Mouse (Mus musculus): Measurements from ENCODE around the gene Ubtf. TPM values are rescaled to one million over a fixed set of nuclear protein-coding genes. Genes with fewer than 3 reads are reported as not detected.

Gene Ubtf
- total RNA-seq, 2 experiments from 2014 or later = 34.1 to 131 TPM

DNA sequence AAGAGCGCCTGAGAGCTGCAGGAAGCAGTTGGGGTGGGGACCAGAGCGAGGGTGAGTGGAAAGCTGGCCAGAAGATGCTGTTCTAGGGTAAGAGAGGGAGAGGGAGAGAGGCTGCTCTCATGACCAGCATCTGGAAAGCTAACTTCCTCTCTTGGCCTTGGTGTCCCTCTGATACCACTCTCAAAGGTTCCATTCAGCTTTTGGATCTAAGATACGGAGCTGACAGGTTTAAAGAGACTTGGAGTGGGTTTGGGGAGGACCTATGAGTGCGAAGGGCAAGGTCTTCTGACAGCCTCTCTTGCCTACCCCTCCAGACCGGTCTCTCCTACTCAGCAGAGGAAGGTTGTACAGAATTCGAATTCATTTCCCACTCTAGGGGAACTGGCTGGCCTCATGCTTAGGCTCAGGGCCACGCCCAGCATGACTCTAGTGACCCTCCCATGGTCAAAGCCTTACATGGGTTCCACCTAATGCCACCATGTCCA is 28.6 kb upstream of the Ubtf start:
- ATAC-seq (replicated peaks; ENCODE audit: poor library complexity) = no peak

DNA sequence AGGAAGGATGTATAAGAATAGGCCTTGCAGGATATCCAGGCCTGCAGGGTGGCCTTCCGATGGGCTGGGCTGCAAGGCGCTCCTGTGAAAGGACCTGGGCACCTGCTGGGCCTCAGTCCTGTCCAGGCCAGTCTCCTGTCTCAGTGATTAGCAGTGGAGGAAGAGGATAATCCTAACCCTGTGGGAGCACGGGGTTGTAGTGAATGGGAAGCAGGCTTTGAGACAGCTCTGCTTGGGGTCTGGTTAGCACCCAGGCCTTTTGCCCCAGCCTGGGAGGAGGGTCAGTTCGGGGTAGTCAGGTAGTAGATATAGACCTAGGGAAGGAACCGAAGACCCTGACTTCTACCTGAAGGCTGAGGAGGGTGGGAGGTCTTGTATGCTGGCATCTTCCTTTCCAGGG is 28.1 kb upstream of the Ubtf start:
- no peak for ATAC-seq (replicated peaks; ENCODE audit: poor library complexity)

DNA sequence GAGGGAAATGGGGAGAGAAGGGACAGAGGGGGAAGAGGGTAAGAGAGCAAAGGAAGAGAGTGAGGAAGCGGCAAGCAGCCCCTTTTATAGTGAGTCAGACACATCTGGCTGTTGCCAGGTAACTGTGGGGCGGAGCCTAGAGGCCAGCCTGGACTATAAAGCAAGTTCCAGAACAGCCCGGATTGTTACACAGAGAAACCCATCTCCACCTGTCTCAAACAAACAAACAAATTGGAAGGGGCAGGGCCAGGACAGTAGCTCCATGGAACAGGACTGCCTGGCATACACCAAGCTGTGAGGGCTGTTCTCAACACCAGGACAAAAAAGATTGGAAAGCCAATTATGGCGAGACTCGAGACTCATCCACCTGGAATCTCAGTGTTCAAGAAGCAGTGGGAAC is 27.4 kb upstream of the Ubtf start:
- ATAC-seq (replicated peaks; ENCODE audit: poor library complexity) = no peak

DNA sequence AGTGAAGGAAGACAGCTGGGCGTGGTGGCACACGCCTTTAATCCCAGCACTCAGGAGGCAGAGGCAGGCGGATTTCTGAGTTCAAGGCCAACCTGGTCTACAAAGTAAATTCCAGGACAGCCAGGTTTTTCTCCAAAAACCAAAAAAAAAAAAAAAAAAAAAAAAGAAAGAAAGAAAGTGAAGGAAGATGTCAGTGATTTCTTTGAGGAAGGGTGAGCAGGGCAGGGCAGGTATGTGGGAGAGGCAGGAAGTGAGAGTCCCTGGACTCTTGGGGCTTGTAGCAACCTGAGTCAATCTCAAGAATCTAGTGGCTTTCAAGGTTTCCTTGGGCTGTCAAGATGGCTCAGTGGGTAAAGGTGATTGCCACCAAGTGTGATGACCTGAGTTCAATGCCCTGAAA is 24.9 kb upstream of the Ubtf start:
- ATAC-seq (replicated peaks; ENCODE audit: poor library complexity) = no peak

DNA sequence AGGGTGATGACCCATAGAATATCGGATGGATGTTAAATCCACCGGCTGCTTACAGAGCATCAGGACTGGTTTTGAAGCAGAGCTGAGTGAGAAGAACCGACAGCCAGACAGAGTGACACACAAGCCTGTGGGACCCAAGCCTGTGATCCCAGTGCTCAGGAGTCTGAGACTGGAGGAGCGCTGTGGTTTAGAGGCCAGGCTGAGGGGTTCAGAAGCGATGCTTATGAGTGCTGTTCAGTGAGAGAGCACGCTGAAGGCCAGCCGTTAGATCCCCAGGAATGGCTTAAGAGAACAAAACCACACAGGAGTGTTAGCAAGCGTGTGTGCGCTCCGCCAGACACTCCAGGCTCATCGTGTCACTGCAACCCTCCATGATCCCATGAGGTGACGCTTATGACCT is 23.2 kb upstream of the Ubtf start:
- ATAC-seq (replicated peaks; ENCODE audit: poor library complexity) = no peak

DNA sequence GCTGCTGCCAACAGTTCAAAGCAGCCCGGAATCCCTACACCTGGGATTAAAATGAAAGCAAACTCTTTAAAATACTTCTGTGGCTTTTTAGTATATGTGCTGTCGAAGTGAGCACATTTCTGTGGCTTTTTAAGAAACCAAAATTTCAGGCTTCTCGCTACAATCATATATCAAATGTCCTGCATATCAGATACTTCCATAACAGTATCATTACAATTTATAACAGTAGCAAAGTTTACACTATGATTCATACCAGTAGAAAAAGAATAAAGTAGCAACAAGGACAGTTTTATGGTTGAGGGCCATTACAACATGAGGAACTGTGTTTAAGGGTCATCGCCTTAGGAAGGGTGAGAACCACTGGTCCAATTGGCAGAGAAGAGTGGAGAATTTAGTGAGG is 21.6 kb upstream of the Ubtf start:
- no peak for ATAC-seq (replicated peaks; ENCODE audit: poor library complexity)

DNA sequence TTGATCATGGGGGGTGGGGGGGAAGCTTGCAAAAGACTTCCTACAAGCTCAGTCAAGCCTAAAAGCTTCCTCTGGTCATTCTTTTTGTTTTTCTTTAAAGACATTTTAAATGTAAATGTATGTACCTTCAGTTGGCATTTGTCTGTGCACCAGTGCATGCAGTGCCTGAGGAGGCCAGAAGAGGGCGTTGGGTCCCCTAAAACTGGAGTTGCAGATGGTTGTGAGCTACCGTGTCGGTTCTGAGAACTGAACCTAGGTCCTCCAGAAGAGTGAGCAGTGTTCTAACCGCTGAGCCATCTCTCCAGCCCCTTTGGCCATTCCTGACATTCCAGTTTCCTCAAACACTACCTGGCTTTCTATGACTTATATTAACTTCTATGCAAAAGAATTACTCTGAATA is 20.1 kb upstream of the Ubtf start:
- ATAC-seq (replicated peaks; ENCODE audit: poor library complexity) = no peak

DNA sequence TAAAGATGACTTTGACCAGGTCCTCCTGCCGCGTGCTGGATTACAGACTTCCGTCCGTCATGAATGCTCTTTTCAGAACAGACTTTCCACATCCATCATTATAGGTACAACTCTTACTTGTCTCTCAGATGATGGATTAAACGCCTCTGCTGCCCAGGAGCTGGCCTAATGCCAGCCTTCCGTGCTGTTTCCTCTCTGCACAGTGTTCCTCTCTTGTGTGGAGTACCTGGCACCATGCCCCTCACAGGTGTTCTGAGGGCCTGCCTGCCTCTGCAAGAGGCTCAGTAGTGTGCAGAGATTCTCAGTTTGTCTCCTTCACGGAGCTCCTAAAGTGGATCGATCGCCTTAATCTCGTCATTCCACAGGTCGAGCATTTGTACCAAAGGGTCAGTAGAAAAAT is 19.7 kb upstream of the Ubtf start:
- ATAC-seq (replicated peaks; ENCODE audit: poor library complexity) = no peak

DNA sequence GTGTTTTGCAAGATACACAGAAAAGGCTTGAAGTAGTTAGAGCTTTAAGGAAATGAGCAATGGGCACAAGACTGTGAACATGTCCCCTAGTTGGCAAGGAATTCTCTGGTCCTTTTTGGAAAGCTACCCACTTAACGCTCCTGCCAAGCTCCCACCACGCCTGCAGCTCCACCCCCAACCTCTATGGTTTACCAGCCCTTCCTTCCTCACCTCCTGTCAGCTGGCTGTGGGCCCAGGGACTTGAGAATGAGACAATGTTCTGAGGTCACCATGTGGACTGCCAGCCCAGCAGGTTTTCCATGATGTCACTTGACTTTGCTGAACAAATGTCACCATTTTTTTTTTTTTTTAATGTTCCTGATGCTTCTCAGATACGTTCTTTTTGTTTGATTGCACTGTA is 19.0 kb upstream of the Ubtf start:
- peak; percentile 66 for ATAC-seq (replicated peaks; ENCODE audit: poor library complexity)

DNA sequence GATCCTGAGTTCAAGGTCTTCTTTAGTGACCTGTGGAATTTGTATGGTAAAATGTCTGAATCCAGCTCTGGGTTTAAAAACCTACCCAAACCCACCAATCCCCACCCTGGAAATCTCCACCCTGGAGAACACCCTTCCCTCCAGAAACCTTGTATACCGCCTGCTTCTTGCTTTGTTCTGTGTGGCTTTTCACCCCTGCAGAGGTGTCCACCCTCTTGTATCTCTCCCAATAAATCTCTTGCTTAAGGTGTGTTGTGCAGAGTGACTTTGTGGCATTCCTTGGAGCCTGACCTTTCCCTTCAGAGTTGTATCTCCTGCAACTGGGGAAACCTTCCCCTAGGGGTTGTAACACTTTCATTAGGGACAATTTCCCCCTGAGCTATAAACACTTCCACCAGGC is 18.4 kb upstream of the Ubtf start:
- ATAC-seq (replicated peaks; ENCODE audit: poor library complexity) = no peak

DNA sequence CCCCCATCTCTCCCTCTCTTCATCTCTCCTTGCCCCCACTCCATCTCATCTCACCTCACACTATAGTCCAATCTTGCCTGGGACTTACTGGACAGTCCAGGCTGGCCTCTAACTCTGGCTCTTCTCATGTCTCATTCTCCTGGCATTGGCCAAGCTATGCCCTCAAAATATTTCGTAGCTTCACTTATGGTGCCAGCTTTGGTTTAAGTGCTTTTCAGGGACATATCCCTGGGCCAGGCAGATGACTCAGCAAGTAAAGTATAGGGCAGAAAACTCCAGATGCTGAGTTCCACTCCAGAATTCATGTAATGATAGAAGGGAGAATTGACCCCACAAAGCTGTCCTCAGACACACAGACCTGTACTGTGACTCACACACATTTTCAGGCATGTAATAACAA is 16.6 kb upstream of the Ubtf start:
- no peak for ATAC-seq (replicated peaks; ENCODE audit: poor library complexity)

DNA sequence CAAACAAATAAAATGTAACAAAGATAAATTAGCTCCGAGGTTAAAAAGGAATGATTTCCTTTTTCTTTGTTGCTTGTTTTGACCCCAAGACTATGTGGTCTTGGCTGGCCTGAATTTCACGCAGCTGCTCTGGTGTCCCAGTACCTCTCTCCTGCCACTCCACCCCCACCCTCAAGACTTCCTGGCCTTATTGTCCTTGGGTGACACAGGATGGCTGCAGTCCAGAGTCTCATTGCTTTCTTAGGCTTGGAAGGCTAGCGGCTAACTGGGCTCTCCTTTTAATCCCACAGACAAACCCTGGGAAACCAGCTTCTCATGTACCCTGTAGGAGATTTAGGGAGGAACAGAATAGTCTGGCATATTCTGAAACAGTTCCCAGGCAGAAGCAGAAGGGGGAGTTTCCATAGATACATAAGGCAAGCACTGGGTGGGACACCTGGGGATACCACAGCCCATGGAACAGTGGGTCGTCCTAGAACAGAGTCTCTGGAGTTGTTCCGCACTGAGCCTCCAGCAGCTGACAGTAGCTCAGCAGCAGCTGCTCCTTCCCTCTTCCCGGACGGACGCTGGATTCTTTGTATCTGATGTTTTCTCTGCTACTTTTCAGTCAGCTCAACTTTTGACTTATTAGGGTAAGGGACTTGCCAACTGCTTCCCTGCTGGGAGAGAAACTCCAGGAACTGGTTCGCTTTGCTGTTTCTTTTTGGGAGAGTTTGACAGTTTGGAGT is 15.6 kb upstream of the Ubtf start:
- no peak for ATAC-seq (replicated peaks; ENCODE audit: poor library complexity)

DNA sequence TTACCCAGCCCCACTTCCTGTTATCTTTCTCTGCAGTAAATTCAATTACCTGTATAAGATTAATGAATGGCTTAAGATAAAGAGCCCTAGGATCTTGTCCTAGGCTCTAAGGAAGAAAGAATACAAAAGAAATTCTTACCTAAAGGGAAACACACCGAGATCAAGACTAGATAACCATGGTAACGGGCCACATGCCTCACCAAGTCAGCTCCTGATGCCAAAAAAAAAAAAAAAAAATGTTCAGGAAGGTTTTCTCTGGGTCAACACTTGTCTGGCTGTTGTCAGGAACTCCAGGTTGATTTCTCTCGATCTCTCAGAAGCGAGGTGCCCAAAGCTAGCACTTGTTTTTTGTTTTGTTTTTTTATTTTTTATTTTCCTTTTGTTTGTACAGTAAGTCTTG is 14.5 kb upstream of the Ubtf start:
- no peak for ATAC-seq (replicated peaks; ENCODE audit: poor library complexity)

DNA sequence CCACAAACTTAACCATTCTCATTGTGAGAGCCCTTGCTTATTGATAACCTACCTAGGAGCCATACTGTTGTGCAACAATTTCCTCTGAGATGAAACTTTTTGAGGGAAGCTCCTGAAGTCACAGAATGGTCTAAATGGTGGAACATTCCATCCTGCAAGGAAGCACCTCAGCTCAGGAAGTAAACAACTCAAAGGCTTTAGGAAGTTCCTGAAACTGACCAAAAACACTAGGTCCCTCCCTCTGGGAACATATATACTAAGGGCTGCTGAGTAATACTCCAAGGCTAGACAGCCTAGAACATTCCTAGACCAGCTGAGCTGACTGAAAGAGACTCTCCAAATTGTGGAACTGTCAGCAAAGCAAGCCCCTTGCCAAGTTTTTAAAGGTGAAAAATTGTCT is 13.5 kb upstream of the Ubtf start:
- ATAC-seq (replicated peaks; ENCODE audit: poor library complexity) = no peak

DNA sequence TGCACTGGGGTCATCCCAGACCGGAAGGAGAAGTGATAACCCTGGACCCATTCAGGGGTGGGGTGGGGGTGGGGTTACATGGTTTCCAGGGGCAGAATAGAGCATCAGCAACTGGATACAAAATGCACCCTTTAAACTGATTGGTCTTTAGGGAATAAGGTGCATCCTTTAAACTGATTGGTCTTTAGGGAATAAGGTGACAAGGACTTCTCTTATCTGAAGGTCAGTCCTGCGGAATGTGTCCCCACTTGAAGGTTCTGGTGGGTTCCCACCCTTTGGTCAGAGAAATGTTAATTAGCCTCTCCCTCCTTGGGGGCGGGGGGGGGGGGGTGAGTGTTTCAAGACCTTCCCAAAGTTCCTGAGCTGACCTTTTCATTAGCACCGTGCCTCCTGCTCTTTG is 12.3 kb upstream of the Ubtf start:
- no peak for ATAC-seq (replicated peaks; ENCODE audit: poor library complexity)

DNA sequence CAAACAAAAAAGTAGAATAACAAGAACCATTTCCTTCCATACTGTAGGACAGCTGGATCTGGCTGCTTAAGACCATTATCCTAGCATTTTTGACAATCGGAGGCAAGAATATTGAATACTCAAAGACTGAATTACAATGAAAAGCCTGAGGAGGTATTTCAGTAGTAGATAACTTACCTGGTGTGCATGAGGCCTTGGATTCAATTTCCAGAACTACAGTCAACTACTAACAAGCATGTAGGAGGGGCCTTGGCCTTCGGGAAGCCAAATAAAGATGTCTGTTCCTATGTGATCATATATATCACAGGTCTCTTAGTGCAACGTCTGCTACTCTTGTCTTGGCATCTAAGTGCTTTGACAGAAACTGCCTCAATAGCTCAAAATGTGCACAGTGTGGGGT is 10.5 kb upstream of the Ubtf start:
- ATAC-seq (replicated peaks; ENCODE audit: poor library complexity) = no peak

DNA sequence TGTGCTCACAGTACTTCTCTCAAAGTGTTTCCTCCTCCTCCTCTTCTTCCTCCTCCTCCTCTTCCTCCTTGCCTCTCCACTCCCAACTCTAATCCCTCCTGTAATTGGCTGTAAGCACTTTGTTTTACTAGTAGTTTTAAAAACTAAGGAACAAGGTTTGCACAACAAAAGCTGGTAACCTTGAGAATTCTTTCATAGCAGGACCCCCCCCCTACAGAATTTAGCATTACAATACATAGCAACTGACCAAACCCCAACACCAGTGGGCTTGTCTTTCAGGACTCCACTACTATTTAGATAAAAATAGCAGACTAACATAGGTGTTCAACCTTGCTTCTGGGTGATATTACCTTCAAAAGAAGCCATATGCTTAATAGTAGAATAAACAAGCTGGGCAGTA is 10.0 kb upstream of the Ubtf start:
- ATAC-seq (replicated peaks; ENCODE audit: poor library complexity) = no peak

DNA sequence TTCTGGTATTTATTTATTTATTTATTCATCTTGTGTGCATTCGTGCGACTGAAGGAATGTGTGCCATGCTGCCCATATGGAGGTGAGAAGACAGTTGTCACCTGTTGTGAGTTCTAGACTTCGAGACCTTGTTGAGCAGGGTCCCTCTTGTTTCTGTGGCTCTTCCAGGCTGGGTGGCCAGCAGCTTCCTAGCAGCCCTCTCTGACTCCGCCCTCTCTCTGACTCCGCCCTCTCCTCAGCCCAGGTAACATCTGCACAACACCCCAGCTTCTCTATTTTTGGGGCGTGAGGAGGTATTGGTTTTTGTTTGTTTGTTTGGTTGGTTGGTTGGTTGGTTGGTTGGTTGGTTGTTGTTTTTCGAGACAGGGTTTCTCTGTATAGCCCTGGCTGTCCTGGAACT is 8.3 kb upstream of the Ubtf start:
- no peak for ATAC-seq (replicated peaks; ENCODE audit: poor library complexity)

DNA sequence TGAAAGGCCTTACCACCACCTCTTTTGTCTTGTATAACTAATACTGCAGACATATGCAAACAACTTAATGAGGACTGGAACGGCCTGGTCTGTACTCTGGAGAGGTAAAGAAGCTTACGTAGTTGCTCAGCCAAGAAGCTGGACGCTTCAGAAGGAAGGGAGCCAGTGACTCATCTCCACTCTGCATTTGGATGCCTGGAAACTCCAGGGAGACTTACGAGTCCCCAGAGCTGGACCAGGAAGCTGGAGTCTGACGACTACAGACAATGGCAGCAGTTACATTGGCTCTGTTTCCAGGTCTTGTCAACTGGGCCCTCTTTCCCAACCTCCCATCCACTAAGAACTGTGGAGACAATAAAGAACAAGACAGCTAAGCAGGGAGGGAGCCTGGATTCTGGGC is 7.7 kb upstream of the Ubtf start:
- no peak for ATAC-seq (replicated peaks; ENCODE audit: poor library complexity)

DNA sequence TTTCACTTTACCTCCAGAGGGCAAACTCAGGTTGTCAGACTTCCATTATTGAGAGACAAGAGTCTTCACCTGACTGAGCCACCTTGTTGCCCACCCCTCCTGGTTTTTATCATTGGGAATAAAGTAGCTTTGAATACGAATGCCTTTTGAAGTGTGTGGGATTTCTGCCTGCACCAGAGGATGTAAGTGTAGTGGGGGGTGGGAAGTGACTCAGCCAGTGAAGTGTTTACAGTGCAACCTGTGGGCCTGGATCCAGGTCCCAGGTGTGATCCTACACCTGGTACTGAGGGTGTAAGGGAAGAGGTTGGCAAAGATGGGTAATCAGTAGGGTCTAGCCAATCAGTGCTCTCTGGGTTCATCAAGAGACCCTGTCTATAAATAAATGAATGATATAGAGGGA is 4.0 kb upstream of the Ubtf start:
- no peak for ATAC-seq (replicated peaks; ENCODE audit: poor library complexity)

DNA sequence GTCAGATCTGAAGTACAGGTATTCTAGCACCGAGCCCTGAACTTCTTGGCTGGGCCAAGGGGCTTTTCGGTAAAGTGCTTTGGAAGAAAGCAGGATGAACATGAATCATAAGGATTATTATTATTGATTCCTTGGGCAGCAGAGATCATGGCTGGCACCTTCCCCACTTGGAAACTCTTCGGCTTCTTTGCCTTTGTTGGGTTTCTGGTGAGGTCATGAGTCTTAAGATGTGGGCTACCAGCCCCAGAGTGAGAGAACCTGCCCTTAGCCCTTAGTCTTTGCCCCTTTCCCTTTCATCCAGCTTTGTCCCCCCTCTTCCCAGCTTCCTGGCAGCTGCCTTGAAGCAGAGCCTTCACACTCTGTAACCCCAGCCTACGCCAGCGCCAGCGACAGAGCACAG is 2.4 kb upstream of the Ubtf start:
- no peak for ATAC-seq (replicated peaks; ENCODE audit: poor library complexity)

DNA sequence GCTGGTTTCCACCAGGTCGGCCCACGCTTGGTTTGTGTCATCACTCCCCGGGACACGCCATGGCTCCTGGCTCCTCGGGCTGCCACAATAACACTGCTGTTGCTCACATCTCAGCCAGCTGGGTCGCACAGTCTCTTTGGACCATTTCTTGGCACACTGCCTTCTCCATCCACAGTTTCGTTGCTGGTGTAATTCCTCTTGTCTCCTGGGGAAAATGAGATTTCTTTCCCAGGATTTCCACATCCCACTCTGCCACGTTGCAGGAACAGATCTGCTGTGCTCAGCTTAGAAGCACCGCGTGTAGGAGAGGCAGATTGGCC is 1.1 kb upstream of the Ubtf start:
- no peak for ATAC-seq (replicated peaks; ENCODE audit: poor library complexity)

DNA sequence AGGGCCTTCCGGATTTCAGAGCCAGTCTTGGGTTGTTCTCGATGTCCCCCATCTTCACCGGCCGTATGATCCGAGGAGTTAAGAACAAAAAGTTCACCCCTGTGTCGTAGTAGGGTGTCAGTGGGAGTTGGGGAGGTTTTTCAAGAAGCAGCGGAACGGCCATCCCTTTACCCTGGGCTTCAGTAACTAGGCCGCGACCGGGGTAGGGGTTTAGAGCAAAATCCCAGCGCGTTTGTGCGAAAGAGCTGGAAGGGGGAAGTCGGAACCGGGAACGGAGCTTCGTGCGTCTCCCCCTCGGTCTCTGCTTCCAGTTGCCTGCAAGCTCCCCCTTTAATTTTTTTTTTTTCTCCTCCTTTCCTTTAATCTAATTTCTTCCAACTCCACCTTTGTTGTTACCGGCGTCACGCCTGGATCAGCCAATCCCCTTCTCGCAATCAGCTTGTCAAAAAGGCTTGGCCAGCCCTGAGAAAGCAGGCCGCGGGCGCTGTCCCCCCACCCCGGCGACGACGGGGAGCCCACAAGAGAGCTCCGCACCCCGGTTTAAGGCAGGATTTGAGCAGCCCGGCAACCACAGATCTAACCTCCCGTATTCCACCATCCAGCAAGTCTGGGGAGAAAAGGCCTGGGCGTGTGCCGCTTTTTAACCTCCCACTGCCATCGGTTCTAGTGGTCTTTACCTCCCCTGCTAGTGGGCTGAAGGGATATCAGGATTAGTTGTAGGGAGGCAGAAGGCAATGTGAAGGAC is 571 bp upstream of the Ubtf start:
- peak; percentile 27 for ATAC-seq (replicated peaks; ENCODE audit: poor library complexity)
